Mouse (Mus musculus) intestine, embryonic 16.5 days (tissue): ENCODE results near the gene Neurog1. TPM values are rescaled to one million over a fixed set of nuclear protein-coding genes. Genes with fewer than 3 reads are reported as not detected.

Experiments used
- ATAC-seq: fragments of 200-750 bp; cut with Nextera tagmentation; 2 replicates; pipeline ENCODE4 v1.8.0; 2017; ENCODE audit warnings: moderate TSS enrichment, moderate library complexity
- H3K27ac ChIP-seq: fragments of 300-500 bp; sonication (generic); 2 replicates; pipeline ENCODE4 v1.5.1; 2014; ENCODE audit warnings: mild to moderate bottlenecking, low read length
- H3K27me3 ChIP-seq: fragments of 300-500 bp; sonication (generic); replicated peaks from 2 replicates; pipeline ENCODE4 v1.6.1; 2014; ENCODE audit warnings: low read length, control low read depth, mixed read lengths; ENCODE audit not compliant: control insufficient read depth, insufficient read depth
- H3K36me3 ChIP-seq: fragments of 300-500 bp; sonication (generic); 2 replicates; pipeline ENCODE4 v1.6.1; 2014; ENCODE audit warnings: low read length, control low read depth; ENCODE audit not compliant: control insufficient read depth, insufficient read depth
- H3K4me1 ChIP-seq: fragments of 300-500 bp; sonication (generic); 2 replicates; pipeline ENCODE4 v1.6.1; 2014; ENCODE audit warnings: low read length, control low read depth, mixed read lengths; ENCODE audit not compliant: control insufficient read depth, insufficient read depth
- H3K4me2 ChIP-seq: fragments of 300-500 bp; sonication (generic); 2 replicates; pipeline ENCODE4 v1.6.1; 2014; ENCODE audit warnings: low read depth, low read length, control low read depth
- H3K4me3 ChIP-seq: fragments of 300-500 bp; sonication (generic); 2 replicates; pipeline ENCODE4 v1.5.1; 2014; ENCODE audit warnings: mild to moderate bottlenecking, low read length
- H3K9ac ChIP-seq: fragments of 300-500 bp; sonication (generic); 2 replicates; pipeline ENCODE4 v1.6.1; 2014; ENCODE audit warnings: low read depth, low read length
- H3K9me3 ChIP-seq: fragments of 300-500 bp; sonication (generic); 2 replicates; pipeline ENCODE4 v1.6.1; 2016; ENCODE audit warnings: low read length, control low read depth; ENCODE audit not compliant: control insufficient read depth
- WGBS: fragments of 180-500 bp; shearing (Covaris S2); extraction: QIAGEN DNeasy Blood & Tissue Kit; methylation state at CpG from one replicate; pipeline ENCODE4 v1.1.7; 2014; 5-methylcytosine and 5-hydroxymethylcytosine counted together
- polyA plus RNA-seq: library from polyadenylated mRNA; unstranded; fragments of >200 nt; fragmentation: Nextera tagmentation; extraction: Ambion mirVana; gene quantifications from 2 replicates; pipeline ENCODE4 v1.2.1, GENCODE M21; 2015

Neurog1 gene
- polyA plus RNA-seq, 1 experiment from 2014 or later: not detected

DNA sequence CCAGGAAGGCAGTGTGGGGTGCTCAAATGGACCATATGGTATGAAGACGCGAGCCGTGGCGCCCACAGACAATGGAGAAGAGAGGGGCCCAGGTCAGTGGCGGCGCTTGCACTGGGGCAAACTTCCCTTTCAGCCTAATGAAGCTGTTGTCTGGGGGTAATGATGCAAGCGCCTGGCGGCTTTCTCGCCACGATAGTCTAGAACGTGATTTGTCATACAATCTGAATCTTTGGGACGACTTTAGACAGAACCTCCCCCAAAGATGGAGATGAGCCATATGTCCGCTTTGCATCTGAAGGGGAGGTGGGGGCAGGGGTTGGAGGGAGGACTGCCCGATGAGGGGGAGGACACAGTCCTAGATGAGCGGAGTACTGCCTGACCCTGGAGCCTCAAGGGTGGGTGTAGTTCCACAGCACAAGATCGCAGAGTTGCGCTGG lies 8.4 kb upstream of the Neurog1 start:
- Histone ChIP-seq H3K4me1 (peaks cover 9% of the 10 kb centered on the region), H3K4me3 (no peak overlapping the region), H3K27me3 (peaks cover 76% of the 10 kb centered on the region), H3K36me3 (no peaks in the 10 kb centered on the region), H3K9me3 (no peaks in the 10 kb centered on the region), H3K4me2 (no peak overlapping the region), H3K9ac (no peak overlapping the region), H3K27ac (no peak overlapping the region)
- ATAC-seq: no peak
- WGBS: 3% methylated on average over 17 of the region's 17 CpGs

- Histone ChIP-seq H3K4me2 (no peak overlapping the region), H3K27ac (no peak overlapping the region), H3K9ac (no peak overlapping the region), H3K9me3 (no peaks in the 10 kb centered on the region), H3K36me3 (no peaks in the 10 kb centered on the region), H3K4me3 (no peak overlapping the region), H3K4me1 (peaks cover 9% of the 10 kb centered on the region), H3K27me3 (peaks cover 78% of the 10 kb centered on the region)
- WGBS: 5% methylated on average over 5 of the region's 5 CpGs
- ATAC-seq: no peak
Measured at GRCm38 (mm10) chr13:56259926-56260250, 7.9 kb upstream of the Neurog1 start.

- peak overlapping the region; percentile 23 for H3K4me3 ChIP-seq
- WGBS: under 1% methylated on average over 55 of the region's 55 CpGs
- H3K27ac ChIP-seq: no peak overlapping the region
- ATAC-seq: no peak
- no peaks in the 10 kb centered on the region for H3K36me3 ChIP-seq
- no peaks in the 10 kb centered on the region for H3K9me3 ChIP-seq
- H3K27me3 ChIP-seq: peaks cover 80% of the 10 kb centered on the region
- peak overlapping the region; percentile 27 for H3K4me2 ChIP-seq
- no peak overlapping the region for H3K9ac ChIP-seq
- H3K4me1 ChIP-seq: peaks cover 9% of the 10 kb centered on the region
Measured at GRCm38 (mm10) chr13:56259021-56259925, 7.3 kb upstream of the Neurog1 start.

- Histone ChIP-seq H3K36me3 (no peaks in the 10 kb centered on the region), H3K4me1 (peaks cover 9% of the 10 kb centered on the region), H3K9ac (no peak overlapping the region), H3K9me3 (no peaks in the 10 kb centered on the region), H3K4me3 (peak overlapping the region; percentile 23), H3K27ac (no peak overlapping the region), H3K27me3 (peaks cover 89% of the 10 kb centered on the region), H3K4me2 (peak overlapping the region; percentile 27)
- no peak for ATAC-seq
- under 1% methylated on average over 52 of the region's 52 CpGs for WGBS
Measured at GRCm38 (mm10) chr13:56258196-56259020, 6.4 kb upstream of the Neurog1 start.

DNA sequence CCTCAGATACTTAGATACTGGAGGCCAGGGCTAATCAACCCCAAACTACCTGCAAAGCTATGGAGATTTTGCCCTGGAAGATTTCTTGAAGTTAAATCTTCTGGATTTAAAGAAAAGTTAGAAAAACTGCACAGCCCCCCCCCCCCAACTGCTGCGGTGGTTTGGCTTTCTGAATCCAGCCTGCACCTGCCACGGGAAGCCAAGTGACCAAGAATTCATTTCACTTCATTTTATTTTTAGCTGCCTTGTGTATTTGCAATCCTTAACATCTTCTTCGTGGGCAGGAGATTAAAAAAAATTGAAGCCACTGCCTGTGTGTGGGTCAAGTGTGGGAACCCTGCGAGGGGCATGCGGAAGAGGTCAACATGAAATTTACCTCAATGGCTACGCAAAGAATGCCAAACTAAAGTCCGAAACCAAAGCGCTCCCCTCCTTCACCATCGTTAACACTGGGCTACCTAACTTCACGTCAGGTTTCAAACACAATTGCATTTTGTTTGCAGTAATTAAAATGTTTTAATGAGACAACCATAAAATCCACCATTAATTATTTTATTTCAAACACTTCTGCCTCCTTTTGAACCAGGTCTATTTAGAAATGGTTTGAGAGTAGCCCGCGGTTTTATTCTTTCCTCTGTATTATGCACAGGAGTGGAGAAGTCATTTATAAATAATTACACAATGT lies 5.6 kb upstream of the Neurog1 start:
- Histone ChIP-seq H3K4me2 (no peak overlapping the region), H3K27me3 (peaks cover 97% of the 10 kb centered on the region), H3K36me3 (no peaks in the 10 kb centered on the region), H3K4me3 (no peak overlapping the region), H3K9me3 (no peaks in the 10 kb centered on the region), H3K9ac (no peak overlapping the region), H3K27ac (no peak overlapping the region), H3K4me1 (peaks cover 9% of the 10 kb centered on the region)
- no peak for ATAC-seq
- WGBS: 6% methylated on average over 12 of the region's 12 CpGs

DNA sequence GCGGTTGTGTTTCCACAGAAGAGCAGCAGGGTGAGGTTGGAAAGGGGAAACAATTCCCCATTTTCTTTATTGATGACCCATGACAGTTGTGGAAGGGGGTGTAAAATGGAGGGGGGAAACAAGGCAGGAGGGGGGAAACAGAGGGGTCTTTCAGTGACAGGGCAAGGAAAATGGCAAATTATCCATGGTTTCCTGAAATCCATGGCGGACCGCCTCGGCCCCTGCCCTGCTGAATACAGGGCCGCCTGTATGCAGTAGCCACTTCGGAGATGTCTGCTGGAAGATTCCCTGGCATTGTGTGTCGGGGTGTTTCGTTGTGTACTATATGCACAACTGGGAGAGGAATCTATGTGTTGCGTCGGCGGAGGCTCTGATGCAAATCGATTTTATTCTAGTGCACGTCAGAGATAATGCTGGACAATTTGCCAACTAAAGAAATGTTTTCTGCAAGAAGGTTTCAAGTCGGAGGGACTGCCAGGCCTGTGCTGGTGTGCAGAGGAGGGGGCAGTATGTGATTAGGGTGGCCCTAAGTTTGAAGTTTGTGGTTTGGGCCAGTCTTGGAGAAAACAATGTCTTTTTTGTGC lies 4.8 kb upstream of the Neurog1 start:
- no peak overlapping the region for H3K9ac ChIP-seq
- H3K27ac ChIP-seq: no peak overlapping the region
- H3K36me3 ChIP-seq: no peaks in the 10 kb centered on the region
- no peaks in the 10 kb centered on the region for H3K9me3 ChIP-seq
- ATAC-seq: no peak
- peaks cover 12% of the 10 kb centered on the region for H3K4me1 ChIP-seq
- WGBS: 7% methylated on average over 14 of the region's 14 CpGs
- peaks cover 97% of the 10 kb centered on the region for H3K27me3 ChIP-seq
- no peak overlapping the region for H3K4me2 ChIP-seq
- H3K4me3 ChIP-seq: no peak overlapping the region

DNA sequence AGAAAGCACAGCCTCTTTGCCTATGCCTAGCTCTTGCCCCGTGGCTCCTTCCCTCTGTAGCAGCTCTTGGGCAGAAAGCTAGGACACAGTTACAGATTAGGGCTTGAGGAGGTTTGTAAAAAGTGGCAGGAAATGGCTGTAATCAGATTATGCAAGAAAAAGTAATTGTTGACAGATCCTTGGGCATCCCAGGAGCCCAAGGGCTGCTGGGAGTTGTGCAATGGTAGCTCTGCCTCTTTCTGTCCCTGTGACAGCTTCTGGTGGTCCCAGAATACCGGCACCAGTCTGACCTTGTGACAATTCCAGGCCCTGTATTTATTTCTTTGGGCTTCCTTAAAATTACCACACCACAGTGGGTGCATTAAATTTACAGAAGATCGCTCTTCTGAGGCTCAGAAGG lies 1.4 kb upstream of the Neurog1 start:
- Histone ChIP-seq H3K36me3 (no peaks in the 10 kb centered on the region), H3K27me3 (peaks cover 97% of the 10 kb centered on the region), H3K9ac (no peak overlapping the region), H3K9me3 (no peaks in the 10 kb centered on the region), H3K4me1 (peaks cover 3% of the 10 kb centered on the region), H3K4me2 (no peak overlapping the region), H3K4me3 (no peak overlapping the region), H3K27ac (no peak overlapping the region)
- ATAC-seq: no peak
- WGBS: 20% methylated on average over 3 of the region's 3 CpGs

GRCm38 (mm10) chr13:56252783-56253182 lies 820 bp upstream of the Neurog1 start:
- no peaks in the 10 kb centered on the region for H3K9me3 ChIP-seq
- H3K27me3 ChIP-seq: peaks cover 98% of the 10 kb centered on the region
- no peak overlapping the region for H3K4me2 ChIP-seq
- no peaks in the 10 kb centered on the region for H3K36me3 ChIP-seq
- no peak overlapping the region for H3K9ac ChIP-seq
- no peak overlapping the region for H3K4me3 ChIP-seq
- H3K27ac ChIP-seq: no peak overlapping the region
- 15% methylated on average over 8 of the region's 8 CpGs for WGBS
- ATAC-seq: no peak
- H3K4me1 ChIP-seq: peaks cover 3% of the 10 kb centered on the region
